Mouse (Mus musculus): Measurements from ENCODE around the gene Pde8b.

Pde8b gene

DNA sequence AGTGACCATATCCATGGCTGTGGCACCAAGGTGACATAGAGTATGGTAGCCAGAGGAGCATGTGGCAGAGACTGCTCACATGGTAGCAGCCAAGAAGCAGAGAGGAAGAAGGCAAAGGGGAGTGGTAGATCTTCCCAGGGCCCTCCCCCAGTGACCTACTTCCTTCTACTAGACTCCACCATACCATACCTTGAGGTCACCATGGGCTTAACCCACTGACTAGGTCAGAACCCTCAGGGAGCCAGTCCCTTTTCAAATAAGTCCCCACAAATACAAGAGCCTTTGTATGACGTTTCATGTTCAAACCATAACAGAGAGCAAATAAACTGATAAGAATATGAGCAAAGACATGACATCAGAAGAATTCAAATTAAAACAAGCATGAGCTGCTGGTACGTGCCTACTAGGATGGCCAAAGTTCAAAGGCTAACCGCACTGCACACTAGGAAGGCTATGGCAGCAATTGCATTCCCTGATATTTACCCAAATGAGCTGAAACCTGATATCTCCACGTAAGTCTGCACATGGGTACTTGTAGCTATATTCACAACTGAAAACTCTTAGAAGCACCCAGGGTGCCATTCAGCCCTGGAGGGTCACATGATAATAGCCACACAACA, 109.6 kb downstream of the Pde8b start:
- DNase-seq (ENCODE audit: low spot score) = no peak

DNA sequence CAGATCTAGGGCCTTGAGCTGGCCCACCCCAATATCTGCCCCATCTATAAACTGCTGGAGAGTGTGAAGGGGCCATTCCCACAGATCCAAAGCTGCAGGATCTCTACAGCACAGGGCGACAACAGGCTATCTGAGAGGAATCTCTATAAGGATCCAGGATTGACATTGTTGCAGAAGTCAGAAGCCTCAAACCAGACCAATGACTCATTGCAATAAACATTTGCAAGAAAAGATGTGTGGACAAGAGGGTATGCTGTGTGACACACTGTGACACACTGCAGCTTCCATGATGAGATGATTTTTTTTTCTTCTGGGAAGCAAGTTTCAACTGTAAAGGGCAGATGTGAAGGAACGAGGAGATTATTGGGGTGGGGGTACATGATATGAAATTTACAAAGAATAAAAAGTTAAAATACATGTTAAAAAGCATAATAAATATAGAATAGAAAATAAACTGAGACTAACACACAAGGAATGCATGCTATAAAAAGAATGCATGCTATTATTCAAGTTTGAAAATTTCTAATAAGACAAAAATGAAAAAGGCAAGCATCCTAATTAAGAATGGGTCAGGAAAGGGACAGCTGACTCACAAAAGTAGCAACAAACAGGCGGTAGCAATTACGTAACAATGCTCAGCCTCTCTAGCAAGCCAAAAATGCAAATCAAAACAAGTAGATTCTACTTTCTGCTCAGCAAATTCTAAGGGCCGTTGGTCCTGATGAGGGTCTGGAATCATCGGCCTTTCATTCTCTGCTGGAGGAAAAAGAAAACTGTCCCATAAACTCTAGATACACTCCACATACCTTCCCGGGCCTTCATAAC, 114.6 kb downstream of the Pde8b start:
- DNase-seq (ENCODE audit: low spot score) = no peak

- DNase-seq (ENCODE audit: low spot score) = no peak
Measured at GRCm38 (mm10) chr13:95131848-95132247, 118.3 kb downstream of the Pde8b start.

DNA sequence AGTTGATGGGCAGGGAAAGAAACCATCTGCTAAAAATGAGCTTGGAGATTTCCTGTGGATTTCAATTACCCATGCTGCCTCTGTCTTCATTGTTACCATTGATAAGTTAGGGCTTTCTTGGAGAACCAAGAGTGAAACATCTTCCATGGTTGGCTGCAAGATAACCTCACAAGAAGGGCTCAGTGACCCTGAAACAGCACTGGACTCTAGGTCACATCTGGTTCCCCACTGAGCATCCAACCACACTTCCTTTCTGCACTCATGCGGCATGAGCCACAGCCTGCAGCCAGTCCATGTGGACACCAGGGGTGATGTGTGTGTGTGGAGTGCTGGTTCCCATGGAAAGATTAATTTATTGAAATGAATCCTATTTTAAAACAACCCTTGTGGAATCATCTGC, 119.1 kb downstream of the Pde8b start:
- DNase-seq (ENCODE audit: low spot score) = no peak

- DNase-seq (ENCODE audit: low spot score) = no peak
Measured at GRCm38 (mm10) chr13:95127288-95127687, 122.8 kb downstream of the Pde8b start.

DNA sequence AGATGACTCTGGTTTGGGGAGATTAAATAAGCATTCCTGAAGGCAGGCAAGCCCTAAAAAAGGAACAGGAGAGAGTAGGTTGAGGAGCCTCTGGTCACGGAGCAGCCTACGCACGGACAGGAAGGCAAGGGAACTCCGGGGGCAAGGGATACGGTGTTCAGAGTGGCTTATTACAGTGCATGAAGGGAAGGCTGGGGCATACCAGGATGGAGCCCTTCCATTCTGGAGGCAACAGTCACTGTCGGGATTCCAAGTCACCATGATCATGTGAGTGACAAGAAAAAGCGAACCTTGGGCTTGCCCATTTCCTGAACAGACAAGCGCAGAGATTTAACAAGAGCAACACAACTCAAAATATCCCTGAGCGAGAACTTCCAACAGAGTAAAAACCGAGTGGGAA, 123.3 kb downstream of the Pde8b start:
- no peak for DNase-seq (ENCODE audit: low spot score)

- no peak for DNase-seq (ENCODE audit: low spot score)
Measured at GRCm38 (mm10) chr13:95125546-95126215, 124.5 kb downstream of the Pde8b start.

GRCm38 (mm10) chr13:95120570-95120969, 129.6 kb downstream of the Pde8b start:
- no peak for DNase-seq (ENCODE audit: low spot score)

GRCm38 (mm10) chr13:95113763-95114162, 136.4 kb downstream of the Pde8b start:
- DNase-seq (ENCODE audit: low spot score) = peak; percentile 44

DNA sequence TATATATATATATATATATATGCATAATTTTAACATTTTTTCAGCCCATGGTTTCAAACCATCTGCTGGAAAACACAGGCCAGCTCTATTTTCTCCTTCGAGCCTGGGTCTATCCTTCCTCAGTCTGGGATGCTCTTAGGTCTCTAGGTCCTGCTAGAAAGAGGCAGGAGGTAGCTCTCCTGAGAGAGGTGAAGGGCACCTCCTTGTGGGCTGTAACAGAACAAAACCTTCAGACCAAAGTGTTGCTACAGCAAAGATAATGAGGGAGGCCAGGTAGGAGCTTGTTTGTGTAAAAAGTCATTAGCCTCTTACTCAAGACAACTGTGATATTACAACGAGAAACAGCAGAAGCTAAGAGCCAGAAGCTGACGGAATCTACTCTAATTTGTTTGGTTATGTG, 140.6 kb downstream of the Pde8b start:
- DNase-seq (ENCODE audit: low spot score) = no peak

DNA sequence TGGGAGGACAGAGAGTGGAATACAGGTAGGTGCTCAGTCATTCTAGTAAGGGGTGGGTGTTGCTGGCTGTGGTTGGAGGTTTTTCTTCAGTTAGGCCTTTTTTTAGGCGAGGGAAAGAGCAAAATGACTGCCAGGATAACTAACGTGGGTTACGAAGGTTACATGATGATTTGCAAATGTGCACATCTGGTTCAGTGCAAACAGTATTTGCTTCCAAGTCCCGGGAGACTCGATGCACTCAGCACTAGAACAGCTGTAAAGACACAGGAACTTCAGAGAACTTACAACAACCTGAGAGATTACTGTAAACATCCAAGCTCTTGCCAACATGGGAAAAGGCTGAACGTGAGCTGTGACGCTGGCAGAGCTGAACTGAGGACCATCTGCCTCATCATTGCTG, 142.1 kb downstream of the Pde8b start:
- DNase-seq (ENCODE audit: low spot score) = no peak

- DNase-seq (ENCODE audit: low spot score) = no peak
Measured at GRCm38 (mm10) chr13:95104865-95105264, 145.3 kb downstream of the Pde8b start.

- no peak for DNase-seq (ENCODE audit: low spot score)
Measured at GRCm38 (mm10) chr13:95102985-95103590, 147.0 kb downstream of the Pde8b start.

- no peak for DNase-seq (ENCODE audit: low spot score)
Measured at GRCm38 (mm10) chr13:95101315-95101714, 148.8 kb downstream of the Pde8b start.

GRCm38 (mm10) chr13:95098931-95099720, 151.0 kb downstream of the Pde8b start:
- no peak for DNase-seq (ENCODE audit: low spot score)

DNA sequence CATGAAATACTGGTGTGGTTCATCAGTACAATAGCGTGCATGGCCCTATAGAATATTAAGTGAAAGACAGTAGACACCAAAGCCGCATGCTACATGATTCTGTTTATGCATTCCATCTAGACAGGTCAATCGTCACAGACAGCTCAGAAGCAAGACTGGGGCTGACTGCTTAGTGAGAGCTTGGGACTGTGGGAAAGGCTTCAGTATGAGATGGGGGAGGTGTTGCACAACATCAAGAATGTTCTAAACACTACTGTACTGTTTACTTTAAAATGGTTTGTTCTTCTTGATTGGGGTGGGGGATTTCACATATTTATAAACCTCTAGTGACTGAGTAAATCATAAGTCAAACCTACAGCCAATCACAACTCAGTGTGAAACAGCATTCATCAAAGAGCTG, 153.5 kb downstream of the Pde8b start:
- DNase-seq (ENCODE audit: low spot score) = no peak

DNA sequence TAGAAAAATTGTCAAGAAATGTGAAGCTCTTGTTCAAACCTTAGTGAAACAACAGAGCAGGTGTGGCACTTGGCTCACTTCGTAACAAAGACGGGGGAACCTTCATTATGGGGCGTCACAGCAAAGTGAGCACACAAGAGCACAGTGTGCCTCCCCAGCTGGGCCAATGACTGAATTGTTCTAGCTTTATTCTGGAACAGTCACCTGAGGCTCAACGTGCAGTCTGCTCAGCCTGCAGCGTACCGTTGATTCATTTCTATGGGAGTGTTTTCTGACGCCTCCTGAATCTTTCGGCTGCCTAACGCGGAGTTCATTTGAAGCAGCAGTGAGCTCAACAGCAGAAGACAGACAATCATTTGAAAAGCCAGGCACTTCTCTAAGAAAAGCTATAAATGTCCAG, 154.3 kb downstream of the Pde8b start:
- DNase-seq (ENCODE audit: low spot score) = no peak

DNA sequence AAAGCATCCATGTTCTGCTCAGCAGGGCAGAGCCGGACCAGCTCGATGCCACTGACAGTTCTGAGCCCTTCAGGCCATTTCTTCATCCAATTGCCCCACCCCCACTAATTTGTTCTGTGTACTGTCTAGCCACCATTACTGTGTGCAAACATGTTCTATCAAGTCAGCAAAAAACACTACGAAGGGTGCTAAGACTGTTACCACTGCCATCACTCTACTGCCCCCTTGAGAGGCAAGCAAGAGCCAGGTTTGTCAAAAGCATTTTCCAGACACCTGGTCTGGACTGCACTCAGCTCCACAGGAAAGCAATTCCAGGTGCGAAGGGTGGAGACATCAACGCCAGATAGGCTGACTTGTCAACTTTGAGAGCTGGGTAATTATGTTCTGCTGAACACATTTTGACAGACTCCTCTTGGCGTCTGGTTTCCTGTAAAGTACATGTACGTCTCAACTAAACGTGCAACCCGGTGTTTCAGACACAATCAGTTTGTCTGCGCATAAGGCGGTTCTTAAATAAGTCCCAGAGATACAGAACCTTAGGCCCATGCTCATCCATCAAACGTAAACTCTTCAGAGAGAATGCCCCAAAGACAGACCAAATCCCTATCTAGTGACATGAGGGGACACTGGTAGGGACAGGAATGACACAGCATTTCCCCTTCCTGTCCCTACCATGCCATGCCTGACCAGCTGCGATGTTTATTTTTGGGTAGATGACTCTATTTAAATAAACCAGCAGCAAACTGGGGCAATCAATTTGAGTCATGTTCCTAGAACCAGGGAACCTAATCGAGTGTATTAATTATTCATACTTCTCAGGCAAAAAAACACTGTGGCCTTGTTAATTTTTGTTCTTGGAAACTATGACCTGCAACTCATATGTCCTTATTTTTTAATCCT, 158.3 kb downstream of the Pde8b start:
- DNase-seq (ENCODE audit: low spot score) = no peak

DNA sequence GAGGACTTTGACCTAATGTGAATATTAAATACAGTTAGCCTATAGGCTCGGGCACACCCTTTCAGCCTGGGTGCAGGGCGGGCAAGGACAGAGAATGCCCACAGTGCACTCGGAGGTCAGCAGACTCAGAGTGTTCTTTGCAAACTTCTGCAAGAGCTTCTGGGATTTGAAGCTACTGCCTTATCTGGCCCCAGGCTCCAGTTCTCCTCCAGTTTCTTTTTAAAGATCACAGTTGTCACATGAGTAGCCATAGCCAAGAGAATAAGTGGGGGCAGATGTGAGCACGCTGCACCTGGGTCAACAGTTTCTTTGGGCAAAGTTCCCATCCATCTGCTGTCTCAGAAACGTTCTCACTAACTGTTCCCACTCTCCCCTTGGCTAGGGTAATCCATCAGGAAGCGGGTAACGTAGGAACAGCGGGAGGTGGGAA, 162.8 kb downstream of the Pde8b start:
- no peak for DNase-seq (ENCODE audit: low spot score)

- no peak for DNase-seq (ENCODE audit: low spot score)
Measured at GRCm38 (mm10) chr13:95086033-95086432, 164.1 kb downstream of the Pde8b start.

- no peak for DNase-seq (ENCODE audit: low spot score)
Measured at GRCm38 (mm10) chr13:95082611-95083010, 167.5 kb downstream of the Pde8b start.
